Mouse (Mus musculus): Measurements from ENCODE around the gene Pcyt2.

Pcyt2 gene

DNA sequence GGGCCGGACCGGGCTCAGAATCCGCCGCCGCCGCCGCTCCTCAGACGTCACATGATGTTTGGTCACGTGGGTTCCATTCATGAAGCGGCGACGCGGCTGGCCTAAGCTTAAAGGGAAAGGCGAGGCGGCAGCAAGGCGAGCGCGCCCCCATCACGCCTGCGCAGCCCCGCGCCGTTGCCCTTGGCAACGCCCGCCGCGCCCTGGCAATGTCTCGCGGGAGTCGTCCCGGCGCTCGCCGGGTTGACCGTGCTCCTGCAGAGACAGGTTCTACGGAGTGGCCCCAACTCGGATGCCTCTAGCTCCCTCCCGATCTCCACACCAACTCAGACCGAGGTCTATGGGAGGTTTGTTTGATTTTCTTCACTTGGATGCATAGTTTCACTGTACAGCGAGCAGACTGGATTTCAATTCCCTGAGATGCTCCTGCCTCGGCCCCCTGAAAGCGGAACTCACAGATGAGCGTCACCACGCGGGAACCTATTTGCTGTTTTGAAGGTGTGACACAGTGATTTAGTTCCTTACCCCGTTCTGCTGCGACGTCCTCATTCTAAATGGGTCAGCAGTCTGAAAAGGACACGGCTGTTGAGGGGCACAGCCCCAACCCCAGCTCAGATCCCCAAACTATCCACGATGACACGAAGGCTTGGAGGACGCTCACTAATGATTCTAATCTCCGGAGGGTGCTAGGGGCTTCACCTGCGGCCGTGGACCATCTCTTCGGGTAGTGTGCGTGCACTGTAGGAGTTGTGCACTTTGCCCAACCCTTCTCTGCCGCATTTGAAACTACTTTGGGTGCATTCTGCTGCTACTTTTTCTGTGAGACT, 16.0 kb upstream of the Pcyt2 start, which contains the start of gene Mafg:
Gene Mafg, minus strand, starts transcription at position 81 of the 824 bp plus-strand sequence.
- in situ Hi-C loops (cut with MboI; ENCODE audit: unreplicated experiment in 2 of 2) = loop anchor here in 1 of 2 experiments (5.0 kb wide), 1 partner anchor 39 kb away; the partner anchor contains the start of gene Aspscr1

DNA sequence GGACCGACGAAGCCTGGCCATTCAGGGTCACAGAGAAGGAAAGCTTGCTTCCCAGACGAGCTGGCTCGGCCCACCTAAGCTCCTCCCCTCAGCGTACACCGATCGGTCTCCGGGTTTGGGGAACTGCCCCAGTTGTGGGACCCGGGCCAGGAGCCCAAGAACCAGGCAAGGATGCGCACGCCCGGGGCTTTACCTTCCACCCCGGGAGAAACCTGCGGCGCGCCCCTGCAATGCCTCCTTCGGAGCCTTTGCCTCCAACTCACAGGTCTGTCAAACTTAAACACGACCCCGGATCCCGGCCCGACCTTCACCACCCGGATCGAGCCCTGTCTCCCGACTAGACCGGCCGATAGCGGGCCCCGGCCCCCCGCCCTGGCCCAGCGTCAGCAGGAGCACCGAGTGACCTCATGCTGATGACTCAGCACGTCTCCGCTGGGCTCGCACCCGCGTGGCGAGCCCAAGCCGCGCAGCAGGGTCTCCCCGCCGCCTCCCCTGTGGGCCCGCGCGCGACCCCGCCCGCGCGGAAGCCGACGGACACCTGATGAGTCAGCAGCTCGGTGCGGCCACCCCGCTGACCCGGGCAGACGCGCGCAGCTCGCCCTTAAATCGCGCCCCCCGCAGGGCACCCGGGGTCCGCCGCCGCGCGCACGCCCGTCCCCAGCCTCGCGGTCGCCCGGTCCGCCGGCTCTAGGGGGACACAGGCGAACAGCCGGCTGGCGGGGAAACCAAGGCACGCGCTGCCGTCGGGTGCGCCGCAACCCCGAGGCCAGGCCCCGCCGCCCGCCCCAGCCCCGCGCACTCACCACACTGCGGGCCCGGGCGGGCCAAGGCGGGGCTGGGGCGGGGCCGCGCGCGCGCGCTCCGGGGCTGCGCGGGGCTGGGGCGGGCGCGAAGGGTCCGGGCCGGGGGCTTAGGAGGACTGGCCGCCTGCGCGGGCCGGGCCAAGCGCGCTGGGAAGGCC, 15.1 kb upstream of the Pcyt2 start:
- in situ Hi-C loops (cut with MboI; ENCODE audit: unreplicated experiment in 2 of 2) = loop anchor here in 1 of 2 experiments (5.0 kb wide), 1 partner anchor 39 kb away; the partner anchor contains the start of gene Aspscr1

DNA sequence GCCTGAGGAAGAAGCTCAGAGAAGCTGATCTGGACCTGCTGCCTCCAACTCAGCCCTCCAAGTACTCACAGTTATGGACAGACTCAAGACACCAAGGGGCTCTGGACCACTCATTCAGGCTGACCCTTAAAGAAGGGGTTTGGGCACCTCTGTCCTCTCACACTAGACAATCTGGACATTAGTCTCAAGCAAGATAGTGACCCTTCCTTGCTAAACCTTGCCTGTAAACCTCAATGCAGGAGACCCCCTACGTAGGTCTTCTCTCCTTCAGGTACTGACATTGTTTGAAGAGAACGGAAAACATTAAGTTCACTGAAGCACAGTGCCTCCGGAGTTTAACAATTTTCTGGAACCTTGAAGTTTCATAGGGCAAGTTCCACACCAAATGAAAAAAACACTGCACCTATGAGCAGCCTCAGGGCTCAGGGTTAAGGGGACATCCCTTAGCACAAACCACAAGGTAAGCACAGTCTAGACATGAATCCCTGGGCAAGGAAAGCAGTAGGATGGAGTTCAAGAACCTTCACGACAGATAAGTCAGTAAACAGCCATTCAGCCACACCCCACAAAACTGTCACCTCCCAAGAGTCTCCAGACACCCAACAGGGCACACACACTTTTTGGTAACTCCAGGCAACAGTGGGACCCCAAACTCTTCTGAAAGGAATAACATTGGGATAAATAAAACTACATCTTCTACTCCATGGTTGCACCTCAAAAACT, 14.2 kb upstream of the Pcyt2 start:
- in situ Hi-C loops (cut with MboI; ENCODE audit: unreplicated experiment in 2 of 2) = loop anchor here in 1 of 2 experiments (5.0 kb wide), 1 partner anchor 40 kb away; the partner anchor contains the start of gene Aspscr1

DNA sequence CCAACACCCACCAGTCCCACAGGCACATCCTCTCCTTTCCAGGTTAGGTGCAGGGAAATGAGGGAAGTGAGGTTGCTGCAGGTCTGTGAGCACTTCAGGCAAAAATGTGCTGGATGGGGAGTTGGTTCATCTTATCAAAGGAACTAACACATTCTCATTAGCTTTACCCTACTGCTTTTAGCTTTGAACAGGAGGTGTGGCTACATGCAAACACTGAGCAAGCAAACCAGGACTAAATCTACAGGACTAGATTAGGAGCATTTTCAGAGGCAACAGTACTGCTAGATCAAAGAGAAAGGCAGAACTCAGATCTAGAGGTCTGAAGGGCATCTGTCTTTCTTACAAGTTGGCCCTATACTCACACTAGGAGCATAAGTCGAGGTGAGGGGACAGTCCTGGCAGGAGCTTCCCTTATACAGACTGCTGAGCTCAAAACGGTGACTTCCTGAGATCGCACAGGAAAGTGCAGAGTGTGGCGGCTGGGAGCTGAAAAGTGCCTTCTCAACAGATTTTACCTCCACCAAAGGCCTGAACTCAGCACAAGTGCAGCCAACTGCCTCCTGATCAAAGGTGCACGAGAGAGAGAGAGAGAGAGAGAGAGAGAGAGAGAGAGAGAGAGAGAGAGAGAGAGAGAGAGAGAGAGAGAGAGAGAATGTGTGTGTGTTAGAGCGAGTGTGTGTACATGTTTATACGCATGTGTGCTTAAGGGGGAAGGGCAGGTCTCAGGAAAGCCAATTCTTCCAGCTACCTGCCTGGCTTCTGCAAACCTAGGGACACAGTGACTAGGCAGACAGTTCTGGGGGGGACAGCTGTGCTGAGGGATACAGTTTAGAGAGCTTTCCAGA, 13.4 kb upstream of the Pcyt2 start:
- in situ Hi-C loops (cut with MboI; ENCODE audit: unreplicated experiment in 2 of 2) = loop anchor here in 1 of 2 experiments (5.0 kb wide), 1 partner anchor 41 kb away; the partner anchor contains the start of gene Aspscr1

DNA sequence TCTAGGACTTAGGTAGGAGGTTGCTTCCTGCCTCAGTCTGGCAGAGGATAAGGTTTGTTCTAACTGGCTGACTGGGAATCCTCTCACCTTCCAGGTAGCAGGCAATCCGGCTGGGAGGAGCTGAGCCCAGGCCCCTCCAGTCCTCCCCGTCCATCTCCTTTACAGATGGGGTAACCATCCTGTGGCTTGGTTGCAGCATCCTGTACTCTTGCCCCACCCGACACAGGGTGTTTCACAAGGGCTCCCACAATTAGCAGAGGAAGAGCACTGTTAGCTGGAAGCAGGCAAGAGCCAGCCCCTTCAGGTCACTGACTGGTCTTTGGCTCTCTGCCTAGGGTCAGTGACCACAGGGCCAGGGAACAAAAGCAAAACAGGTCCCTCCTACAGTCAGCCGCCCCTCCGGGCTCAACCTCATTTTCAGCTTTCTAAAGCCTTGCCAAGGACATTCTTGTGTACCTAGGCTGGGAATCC, 12.7 kb upstream of the Pcyt2 start:
- in situ Hi-C loops (cut with MboI; ENCODE audit: unreplicated experiment in 2 of 2) = loop anchor here in 1 of 2 experiments (5.0 kb wide), 1 partner anchor 42 kb away; the partner anchor contains the start of gene Aspscr1

DNA sequence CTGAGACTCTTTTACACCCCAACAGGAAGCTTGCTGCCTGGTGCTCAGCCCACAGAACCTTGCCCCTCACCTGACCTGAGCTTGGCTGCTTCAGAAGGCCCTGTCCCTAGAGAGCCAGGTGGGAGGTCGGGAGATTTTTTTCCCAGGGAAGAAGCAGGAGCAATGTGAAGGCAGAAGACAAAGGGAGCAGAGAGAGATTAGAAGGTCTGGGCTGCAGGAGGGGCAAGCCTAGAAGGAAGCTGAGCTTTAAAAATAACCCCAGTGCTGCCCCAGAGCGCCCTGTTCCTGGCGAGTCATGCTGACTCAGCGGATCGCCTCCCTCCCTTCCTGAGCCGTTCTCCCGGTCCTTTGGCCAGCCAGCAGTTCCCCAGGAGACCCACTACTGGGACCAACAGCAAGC, 12.2 kb upstream of the Pcyt2 start:
- in situ Hi-C loops (cut with MboI; ENCODE audit: unreplicated experiment in 2 of 2) = loop anchor here (5.0 to 10.0 kb wide), 2 partner anchors 42 to 145 kb away; partner anchors contain the start of gene Aspscr1 (in 1 of the 2)

DNA sequence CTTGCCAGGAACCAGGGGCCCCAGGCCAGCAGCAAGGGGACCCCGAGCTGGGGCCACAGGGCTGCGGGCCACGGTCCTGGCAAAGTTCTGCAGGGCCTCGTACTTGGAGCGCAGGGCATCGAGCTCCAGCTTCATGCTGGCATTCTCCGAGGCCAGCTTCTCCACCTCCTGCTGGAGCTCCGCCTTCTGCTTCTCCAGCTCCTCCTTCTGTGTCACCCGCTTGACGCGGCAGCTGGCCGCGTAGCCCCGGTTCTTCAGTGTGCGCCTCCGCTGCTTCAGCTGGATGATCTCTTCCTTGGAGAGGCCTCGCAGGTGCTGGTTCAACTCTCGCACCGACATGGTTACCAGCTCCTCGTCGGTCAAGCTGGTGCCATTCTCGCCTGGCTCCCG, 11.6 kb upstream of the Pcyt2 start:
- in situ Hi-C loops (cut with MboI; ENCODE audit: unreplicated experiment in 2 of 2) = loop anchor here in 1 of 2 experiments (10.0 kb wide), 1 partner anchor 145 kb away; no protein-coding TSS in a partner anchor

DNA sequence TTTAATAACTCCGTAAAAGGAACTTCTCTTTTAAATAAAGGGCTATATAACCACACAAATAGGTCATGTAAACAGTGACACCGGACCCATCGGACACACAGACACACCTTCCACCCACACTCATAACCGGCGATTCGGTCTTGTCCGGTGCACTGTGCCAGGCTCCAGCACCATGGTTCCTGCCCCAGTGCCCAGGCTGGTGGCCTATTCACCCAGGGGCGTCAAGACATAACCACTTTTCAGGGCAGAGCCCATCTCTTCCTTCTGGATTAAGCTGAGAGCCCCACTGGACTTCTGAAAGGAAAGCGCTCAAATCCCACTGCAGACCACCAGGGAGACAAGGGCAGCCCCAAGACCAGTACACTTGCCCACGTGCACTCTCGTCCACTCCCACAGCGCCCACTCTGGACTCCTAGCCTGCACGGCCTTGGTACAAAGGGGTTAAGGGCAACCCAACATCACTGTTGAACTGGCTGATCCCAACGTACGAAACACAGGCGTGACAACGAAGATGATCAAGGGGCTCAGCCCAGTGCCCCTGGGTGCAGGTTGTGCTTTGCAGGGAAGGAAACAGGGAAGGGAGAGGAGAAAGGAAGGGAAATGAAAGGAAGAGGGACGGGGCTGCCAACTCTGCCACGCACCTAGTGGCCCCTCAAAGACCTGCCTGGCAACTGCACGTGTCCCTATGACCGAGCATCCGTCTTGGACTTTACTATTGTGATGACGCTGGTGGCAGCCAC, 11.0 kb upstream of the Pcyt2 start:
- in situ Hi-C loops (cut with MboI; ENCODE audit: unreplicated experiment in 2 of 2) = loop anchor here in 1 of 2 experiments (10.0 kb wide), 1 partner anchor 146 kb away; no protein-coding TSS in a partner anchor

DNA sequence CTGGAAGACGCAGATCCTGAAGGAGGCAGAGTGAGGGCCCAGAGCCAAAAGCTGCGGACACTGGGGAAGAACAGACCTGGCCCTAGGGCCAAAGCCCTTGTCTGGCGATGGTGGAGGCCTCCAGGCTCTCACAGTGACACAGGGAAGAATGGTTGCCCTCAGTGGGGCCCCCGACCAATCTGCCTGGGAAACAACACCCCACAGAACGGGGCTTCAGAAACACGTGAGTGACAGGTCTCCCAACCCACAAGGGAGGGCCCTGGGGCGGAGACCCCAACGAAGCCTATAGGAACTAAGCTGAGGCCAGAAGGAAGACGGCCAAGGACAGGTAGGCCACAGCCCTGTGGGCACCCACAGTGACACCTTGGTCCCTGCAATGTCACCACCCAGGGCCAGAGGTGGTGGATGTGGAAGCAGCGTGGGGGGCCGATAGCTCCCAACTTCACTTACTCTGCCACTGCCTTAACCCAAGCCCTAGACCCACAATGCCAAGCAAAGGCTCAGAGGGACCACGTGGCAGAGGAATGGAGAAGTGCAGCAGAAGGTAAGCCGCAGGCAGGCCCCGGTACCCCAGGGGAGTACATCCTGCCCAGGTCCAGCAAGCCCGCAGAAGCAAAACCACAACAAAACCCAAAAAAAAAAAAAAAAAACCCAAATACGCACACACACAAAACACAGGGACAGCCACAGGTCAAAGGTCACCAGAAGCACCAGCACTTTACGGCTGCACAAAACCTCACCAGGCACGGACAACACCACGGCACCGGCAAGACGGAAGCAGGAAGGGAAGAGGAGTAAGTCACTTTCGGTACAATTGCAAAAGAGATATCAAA, 9.9 kb upstream of the Pcyt2 start:
- in situ Hi-C loops (cut with MboI; ENCODE audit: unreplicated experiment in 2 of 2) = loop anchor here in 1 of 2 experiments (10.0 kb wide), 1 partner anchor 147 kb away; no protein-coding TSS in a partner anchor

DNA sequence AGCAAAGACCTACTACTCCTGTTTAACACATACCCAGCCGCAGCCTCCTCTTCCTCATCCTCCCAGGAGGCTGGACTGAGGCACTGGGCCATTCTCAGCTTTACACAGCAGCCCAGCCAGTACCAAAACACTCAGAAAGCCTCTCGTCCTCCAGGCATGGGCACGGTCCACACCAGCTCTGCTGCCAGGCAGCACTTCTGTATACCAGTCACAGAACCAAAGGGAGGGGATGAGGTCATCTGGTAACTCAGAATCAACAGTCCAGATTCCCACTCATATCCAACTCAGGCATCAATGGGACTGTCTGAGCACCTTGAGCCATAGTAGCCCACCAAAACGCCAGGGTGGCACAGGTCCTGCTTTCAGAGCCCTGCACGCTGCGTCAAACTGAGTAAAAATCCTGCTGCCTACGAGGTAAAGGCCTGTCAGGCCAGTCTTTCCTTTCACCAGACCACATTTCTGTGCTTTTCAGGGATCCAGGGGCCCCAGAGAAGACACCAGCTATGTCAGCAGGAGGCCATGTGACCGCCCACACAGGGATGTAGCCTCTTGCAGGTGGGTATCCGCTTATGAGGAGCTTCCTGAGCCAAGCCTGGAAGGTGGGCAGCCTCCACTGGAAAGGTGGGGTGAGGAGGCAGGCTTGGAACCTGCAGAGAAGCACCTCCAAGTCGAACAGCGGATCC, 9.2 kb upstream of the Pcyt2 start:
- in situ Hi-C loops (cut with MboI; ENCODE audit: unreplicated experiment in 2 of 2) = loop anchor here in 1 of 2 experiments (10.0 kb wide), 1 partner anchor 148 kb away; no protein-coding TSS in a partner anchor

DNA sequence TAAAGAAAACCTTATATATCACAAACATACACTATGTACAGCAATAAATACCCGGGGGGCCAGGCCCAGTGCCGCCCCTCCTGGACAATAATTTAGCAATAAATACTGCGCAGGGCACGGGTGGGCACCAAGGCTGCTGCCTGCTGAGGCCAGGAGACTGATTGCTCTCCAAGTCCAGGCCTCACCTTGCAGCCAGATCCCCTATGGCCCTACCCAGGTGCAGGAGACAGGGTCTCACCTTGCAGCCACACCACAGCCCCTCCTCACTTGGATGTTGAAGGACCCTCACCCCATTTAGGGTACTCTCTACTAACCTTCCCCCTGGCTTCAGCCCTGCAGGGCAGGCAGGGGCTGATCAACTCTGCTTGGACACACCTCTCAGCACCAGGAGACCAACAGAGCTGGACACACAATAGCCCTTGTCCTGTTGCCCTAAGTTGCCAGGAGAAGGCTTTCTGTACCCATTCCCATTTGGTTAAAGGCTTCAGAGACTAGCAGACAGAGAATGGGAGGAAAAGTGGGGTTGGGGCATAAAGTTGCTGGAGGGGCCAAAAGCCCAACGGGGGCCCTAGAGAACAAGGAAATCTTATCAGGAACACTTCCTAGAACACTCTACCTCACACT, 7.5 kb upstream of the Pcyt2 start, which contains the start of gene Sirt7:
Gene Sirt7, minus strand, starts transcription at position 89 of the 624 bp plus-strand sequence.
- in situ Hi-C loops (cut with MboI; ENCODE audit: unreplicated experiment in 2 of 2) = loop anchor here in 1 of 2 experiments (10.0 kb wide), 1 partner anchor 150 kb away; no protein-coding TSS in a partner anchor

DNA sequence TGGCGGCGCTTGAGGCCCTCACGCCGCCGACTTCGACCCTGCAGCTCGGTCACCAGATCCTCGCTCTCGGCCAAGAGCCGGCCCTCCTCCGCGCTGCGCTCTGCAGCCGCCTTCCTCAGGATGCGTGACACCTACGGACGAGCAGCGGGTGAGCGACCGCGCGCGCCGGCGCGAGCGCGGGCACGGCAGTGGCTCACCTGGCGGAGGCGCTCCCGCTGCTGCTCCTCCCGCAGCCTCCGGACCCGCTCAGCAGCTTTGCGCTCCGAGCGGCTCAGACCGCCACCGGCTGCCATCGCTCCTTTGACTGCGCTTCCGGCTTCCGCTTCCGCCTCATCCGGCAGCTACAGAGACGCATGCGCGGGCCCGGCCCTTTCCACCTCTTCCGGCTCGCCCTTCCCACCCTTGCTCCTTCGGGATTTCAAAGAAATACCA, 7.0 kb upstream of the Pcyt2 start:
- in situ Hi-C loops (cut with MboI; ENCODE audit: unreplicated experiment in 2 of 2) = loop anchor here (5.0 to 25.0 kb wide), 4 partner anchors 58 to 163 kb away; partner anchors contain the start of genes Cenpx (in 2 of the 2), Lrrc45 (in 2 of the 2), Dus1l (in 1 of the 2) and Gps1 (in 1 of the 2)

DNA sequence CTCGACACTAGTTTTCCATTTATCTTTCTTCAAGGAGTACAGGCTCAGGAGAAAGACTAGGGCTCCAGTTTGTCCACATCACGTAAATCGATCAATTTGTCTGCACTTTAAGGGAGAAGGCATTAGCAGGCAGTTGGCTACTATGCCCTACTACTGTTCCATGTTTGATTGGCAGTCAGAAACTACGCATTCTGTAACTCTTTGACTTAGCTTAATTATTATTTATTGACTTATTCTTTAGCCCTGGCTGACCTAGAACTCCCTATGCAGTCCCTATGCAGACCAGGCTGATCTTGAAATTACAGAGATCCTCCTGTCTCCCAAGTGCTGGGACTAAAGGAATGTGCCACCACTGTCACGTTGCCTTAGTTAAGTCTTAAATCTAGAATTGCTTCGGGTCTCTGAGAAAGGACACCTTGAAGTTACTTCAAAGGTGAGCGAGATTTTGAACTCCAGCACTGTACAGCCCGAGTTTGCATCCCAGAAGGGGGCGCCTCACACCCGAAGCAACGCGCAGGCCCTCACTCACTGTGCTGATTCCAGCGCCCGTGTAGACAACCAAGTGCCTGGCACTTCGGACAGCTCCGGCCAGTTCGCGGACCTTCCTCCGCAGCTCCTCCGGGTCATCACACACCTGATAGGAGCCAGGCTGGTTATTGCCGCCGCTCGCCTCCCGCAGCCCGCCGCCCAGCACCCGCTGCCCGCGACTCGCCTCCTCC, 6.4 kb upstream of the Pcyt2 start:
- in situ Hi-C loops (cut with MboI; ENCODE audit: unreplicated experiment in 2 of 2) = loop anchor here (5.0 to 25.0 kb wide), 4 partner anchors 58 to 163 kb away; partner anchors contain the start of genes Cenpx (in 2 of the 2), Lrrc45 (in 2 of the 2), Dus1l (in 1 of the 2) and Gps1 (in 1 of the 2)

DNA sequence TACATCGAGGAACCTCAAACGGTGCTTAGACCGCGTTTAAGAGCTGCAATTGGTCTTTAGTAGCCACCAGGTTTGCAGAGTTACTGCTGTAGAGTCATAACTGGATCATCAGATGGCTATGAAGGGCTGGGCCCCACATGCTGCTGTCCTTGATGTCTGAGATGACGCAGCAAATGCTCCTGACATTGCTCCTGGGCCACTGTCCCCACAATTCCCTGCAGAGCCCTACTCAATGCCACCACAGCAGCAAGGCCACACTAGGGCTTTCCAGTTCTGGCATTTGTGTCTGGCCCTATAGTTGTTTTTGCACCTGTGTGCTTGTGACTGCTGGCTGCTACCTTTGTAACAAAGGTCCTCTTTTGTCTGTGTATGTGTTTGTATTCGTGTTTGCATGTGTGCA, 5.1 kb upstream of the Pcyt2 start:
- in situ Hi-C loops (cut with MboI; ENCODE audit: unreplicated experiment in 2 of 2) = loop anchor here (5.0 to 25.0 kb wide), 4 partner anchors 59 to 164 kb away; partner anchors contain the start of genes Cenpx (in 2 of the 2), Lrrc45 (in 2 of the 2), Dus1l (in 1 of the 2) and Gps1 (in 1 of the 2)

Measured in v-Abl transformed pro-B cells (cell line).